Mouse (Mus musculus) urinary bladder, postnatal 36 days (tissue): ENCODE data around the gene Sgsm1.

Experiments
- DNase-seq, 2 experiments: peaks; one replicate each; pipeline ENCODE4 v3.0.0; 2022; ENCODE audit warnings: low spot score in 2 of 2, mixed read lengths in 1 of 2

Gene Sgsm1

GRCm38 (mm10) chr5:113323784-113324638 is 13.4 kb upstream of the Sgsm1 start:
- peak; percentile 20 to 48 for DNase-seq

DNA sequence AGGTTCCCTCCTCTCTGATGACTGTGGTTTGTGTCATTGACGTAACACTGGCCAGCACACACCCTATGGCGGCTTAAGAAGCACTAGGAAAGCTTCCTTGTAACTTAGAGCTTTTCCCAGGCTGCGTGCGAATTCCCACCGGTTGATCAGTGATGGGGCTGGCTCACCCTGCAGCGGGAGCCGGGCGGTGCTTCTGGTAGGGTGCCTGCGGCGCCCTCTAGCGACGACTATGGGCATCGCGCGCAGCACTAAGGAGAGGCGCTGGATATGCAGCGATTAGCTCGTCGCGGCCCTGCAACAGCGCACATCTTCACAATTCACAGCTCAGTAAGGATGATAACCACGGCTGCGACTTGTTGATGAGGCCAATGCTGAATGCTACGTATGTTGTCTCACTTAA is 3.4 kb upstream of the Sgsm1 start:
- peak; percentile 59 to 60 for DNase-seq

DNA sequence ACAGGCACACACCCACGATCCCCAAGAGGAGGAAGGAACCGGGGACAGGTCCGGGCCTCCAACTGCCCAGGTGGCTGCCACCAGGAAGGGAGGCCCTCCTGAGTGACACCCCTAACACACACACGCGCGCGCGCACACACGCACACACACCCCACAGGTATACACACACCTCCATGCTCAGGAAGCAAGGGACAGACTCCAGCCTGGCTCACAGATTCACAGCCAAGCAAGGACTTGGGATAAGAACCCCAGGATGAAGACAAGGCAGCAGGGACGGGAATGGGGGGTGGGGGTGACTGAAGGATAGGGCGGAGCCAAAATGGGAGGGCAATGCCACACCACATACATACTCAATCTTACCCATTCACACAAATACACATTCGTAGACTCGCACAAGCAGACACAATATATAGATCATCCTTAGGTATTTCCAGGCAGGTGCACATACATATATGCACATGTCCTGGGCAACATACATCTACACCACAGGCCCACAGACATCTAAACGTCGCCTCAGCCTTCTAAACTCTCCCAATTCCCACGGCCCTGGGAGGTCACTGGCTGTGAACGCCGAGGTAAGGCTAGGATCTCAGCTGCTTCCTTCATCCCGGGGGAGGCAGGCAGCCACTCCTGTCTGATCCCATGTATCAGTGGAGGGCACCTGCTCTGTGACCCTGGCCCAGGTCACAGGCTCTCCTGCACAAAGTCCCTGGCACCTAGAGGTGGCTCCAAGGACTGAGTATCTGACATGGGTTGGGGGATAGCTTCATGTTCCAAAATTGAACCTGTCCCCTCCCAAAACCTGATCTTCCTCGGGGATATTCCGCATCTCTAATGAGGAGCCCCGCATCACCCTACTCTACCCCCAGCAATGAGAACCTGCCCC is 852 bp downstream of the Sgsm1 start:
- DNase-seq, result no peak

DNA sequence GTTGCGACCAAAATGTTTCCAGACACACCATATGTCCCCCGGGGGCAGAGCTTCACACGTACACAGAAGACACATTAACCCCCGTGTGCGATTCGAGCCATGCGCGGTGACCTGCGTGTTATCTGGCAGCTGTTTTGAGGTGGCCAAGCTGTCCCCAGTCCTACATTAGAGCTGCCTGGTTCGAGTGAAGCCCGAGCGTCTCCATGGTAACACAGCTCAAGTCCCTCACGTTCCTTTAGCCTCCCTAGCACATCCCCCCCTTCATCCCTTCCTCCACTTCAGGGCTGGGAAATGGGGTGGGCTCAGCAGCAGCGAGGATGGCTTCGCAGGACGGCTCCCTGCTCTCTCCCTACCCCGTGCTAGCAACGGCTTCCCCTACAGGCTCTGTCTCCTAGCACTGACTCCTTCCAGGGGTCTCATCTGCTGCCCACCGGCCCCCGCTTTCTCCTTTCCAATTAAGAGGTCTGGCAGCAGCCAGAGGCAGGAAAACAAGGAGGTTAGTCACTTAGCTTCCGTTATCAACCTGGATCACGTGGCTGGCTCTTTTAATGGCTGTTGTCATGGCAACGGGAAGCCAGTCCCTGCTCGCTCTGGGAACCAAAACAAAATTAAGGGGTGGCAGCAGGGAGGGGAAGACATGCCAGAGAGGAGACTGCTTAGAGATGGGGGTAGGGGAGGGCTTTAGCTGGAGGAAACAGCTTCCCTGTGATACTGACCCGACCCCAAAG is 3.7 kb downstream of the Sgsm1 start:
- peak; percentile 15 to 31 for DNase-seq

DNA sequence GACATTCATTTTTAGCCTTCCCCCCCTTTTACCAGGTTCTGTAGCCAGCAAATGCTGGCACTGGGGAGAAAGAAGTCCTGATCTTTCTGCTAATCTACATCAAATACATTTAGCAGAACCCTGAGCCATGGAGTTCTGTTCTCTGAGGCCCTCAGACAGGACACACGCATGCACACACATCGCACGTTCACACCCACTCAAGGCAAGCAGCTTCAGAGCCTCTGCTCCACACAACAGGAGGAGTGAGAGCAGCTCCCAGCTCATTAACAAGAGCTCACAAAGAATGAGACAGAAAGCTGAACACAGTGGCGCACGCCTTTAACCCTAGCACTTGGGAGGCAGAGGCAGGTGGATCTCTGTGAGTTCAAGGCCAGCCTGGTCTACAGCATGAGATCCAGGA is 6.1 kb downstream of the Sgsm1 start:
- DNase-seq, result no peak

DNA sequence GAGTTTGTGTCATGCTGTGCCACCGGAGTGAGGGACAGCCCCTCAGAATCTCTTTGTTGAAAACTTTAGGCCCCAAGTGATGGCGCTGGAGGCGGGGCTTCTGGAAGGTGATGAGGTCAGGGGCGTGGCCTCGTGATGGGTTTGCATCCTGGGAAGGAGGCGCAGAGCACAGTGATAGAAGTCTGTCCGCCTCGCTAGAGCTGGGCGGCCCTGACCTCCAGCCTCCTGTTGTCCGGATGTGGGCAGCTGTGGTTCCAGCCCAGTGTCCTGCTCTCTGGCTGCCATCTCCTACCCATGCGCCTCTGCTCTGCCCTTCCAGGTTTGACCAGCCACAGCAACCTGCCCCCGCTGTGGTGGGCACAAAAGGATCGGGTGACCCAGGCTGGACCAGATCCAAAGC is 8.7 kb downstream of the Sgsm1 start:
- DNase-seq, result no peak

- DNase-seq, result no peak
Measured at GRCm38 (mm10) chr5:113300148-113300889, 10.3 kb downstream of the Sgsm1 start.

DNA sequence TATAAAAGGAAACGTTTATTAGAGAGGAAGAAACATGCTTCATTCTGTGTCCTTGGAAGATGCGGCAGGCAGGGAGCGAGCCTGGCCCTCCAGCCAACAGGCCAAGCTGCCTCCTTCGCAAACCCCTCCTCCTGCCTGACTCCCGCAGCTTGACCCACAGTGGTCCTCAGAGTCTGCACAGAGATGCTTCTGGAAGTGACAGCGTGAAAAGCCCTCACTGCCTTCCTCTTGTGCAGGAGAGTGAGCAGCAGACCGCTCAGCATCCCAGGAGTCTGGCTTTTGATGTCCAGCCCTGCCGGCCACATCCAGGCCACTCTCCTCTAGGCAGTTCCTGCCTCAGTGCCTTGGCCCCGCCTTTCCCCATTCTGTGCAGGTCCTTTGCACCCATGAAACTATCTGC is 11.2 kb downstream of the Sgsm1 start:
- DNase-seq, result no peak

DNA sequence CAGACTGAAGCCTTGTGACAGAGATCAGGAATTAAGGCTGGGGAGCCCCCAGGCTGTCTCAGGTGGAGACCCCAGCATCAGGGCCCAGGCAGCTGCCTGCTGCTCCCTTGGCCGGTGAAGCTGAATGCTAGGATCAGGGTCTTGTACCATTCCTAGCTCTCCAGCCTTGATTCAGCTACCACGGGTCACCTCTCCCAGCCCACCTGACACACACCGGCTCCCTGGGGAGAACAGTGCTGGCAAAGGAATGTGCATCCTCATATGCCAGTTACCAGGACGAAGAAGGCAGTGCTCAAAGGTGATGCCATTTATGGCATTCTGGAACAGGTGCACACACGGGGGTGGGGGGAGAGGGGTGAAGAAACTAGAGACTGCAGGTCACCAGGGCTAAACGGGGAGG is 11.8 kb downstream of the Sgsm1 start:
- no peak for DNase-seq

GRCm38 (mm10) chr5:113298040-113298439 is 12.5 kb downstream of the Sgsm1 start:
- no peak for DNase-seq

DNA sequence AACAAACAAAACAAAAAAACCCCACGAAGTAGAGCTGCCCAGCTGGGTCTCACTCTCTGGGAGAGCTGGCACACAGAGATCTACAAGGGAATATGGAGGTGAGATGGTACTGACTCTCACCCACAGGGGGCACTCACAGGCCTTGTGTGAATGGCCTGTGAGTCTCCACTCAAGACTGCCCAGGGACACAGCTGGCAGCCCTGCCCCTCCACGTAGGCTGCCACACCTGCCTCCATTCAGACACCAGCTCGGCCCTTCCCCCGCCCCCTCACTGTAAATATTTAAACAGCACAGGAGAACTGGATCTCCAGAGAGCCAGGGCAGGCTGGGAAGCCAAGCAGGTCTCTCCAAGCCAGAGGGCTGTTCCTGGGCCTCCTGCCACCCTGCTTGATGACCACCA is 14.8 kb downstream of the Sgsm1 start:
- DNase-seq, result peak; percentile 56 to 71

DNA sequence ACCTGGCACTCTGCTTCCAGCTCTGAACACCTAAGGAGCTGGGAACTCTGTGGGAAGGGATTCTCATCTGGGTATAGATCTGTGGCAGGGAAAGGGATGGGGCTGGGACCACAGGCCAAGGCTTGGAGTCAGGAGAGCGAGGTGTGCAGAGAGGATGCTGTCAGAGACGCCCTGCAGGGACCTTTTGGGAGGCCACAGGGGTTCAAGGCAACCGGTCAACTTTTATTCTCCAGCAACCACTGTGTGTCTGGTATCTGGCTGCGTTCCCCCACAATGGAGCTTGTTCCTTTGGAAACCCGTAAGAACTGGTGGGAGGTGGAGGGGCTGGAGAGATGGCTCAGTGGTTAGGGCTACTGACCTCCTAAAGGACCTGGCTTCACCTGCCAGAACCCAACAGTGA is 16.0 kb downstream of the Sgsm1 start:
- DNase-seq, result no peak

DNA sequence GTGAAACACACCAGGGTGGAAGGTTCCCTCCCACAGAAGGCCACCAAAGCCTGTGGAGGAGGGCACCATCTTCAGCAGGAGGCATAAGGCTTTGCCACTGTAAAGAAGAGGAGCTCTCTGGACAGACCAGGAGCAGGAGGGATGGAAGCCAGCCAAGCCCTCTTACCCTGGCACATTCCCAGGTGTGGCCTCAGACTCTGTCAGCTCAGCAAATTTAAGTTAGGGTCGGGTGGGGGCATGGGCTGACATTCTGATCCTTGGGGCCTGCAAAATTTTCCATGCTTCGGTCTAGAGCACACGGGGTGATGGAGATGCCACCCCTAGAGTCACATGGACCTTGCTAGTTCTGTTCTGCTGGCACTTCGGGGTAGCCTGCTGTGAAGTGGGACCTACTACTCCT is 17.1 kb downstream of the Sgsm1 start:
- no peak for DNase-seq

- DNase-seq, result no peak
Measured at GRCm38 (mm10) chr5:113292832-113293231, 17.8 kb downstream of the Sgsm1 start.

- DNase-seq, result no peak
Measured at GRCm38 (mm10) chr5:113292179-113292578, 18.4 kb downstream of the Sgsm1 start.

DNA sequence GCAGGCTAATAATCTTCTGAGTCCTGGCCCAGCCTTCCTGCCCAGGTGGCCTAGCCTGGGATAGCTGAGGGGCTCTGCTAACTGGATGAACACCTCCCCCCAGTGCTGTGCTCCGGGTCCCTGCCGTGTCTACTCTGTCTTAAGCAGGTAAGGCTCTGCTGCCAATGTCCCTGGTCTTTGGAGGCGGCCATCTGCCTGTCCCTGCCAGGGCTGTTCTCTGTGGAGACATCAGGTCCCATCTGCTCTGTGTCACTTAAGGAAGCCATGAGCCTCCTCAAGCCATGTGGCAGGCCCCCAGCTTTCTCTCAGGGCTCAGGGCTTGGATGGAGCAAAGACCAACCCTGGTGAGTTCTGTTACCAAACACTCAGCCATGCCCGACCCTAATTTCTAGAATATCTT is 19.5 kb downstream of the Sgsm1 start:
- no peak for DNase-seq

GRCm38 (mm10) chr5:113290149-113290548 is 20.4 kb downstream of the Sgsm1 start:
- no peak for DNase-seq

GRCm38 (mm10) chr5:113288490-113288889 is 22.1 kb downstream of the Sgsm1 start:
- DNase-seq, result no peak

DNA sequence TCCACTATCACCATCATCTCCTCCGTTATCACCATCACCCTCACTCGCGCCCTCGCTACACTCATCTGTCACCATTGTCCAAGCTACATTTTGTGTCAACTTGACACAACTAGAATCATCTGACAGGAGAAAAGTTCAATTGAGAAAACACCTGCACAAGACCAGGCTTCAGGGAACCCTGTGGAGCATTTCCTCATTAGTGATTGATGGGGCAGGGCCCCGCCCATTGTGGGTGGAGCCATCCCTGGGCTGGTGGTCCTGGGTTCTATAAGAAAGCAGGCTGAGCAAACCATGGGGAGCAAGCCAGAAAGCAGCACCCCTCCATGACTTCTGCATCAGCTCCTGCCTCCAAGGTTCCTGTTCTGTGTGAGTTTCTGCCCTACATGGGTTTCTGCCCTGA is 22.8 kb downstream of the Sgsm1 start:
- DNase-seq, result no peak

DNA sequence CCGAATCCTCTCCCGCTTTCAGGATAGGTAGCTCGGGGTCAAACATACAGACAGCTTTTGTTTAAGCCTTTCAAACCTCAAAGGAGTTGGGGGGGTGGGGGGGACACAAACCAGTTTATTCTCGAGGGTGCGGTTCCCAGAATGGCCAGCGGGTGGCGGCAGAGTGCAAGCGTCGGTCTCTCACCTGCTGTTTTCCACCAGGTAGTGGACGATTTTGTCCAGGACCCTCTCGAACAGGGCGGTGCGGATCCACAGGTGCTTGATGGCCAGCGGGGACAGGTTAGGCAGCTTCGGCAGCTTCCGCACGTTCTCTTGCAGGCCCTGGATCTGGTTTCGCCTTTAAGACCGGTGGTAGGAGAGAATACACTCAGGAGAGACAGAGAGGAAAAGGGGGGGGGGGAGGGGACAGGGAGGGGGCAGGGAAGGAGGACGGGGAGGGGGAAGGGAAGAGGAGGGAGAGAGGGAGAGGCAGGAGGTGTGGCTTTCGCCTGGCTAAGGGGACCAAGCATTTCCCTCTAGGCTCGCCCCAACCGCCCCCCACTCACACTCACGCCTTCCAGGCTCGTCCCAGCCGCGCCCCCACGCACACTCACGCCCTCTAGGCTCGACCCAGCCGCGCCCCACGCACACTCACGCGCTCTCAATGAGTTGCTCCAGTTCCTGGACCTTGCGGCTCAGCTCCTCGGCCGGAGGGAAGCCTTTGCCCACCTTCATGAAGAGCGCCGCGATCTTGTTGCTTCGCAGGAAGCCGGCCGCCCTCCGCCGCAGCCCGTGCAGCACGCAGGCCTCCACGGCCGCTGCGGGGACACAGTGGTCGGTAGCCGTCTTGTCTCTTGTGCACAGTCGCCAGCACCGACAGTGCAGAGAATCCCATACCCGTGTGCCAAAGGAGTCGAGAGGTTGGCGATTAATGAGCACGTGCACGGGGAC is 23.7 kb downstream of the Sgsm1 start:
- DNase-seq, result peak in 1 of 2 experiments; percentile 60
